Mouse (Mus musculus) myocyte (in vitro differentiated cells): ENCODE data around the gene Arl15. TPM values are rescaled to one million over a fixed set of nuclear protein-coding genes. Genes with fewer than 3 reads are reported as not detected.

ENCODE experiments used
- H3K27me3 ChIP-seq: one replicate; pipeline ENCODE4 v1.6.1; 2011; ENCODE audit not compliant: control insufficient read depth, insufficient read depth, insufficient read length
- H3K36me3 ChIP-seq: one replicate; pipeline ENCODE4 v1.6.1; 2011; ENCODE audit not compliant: control insufficient read depth, insufficient read depth
- H3K4me2 ChIP-seq: one replicate; pipeline ENCODE4 v1.6.1; 2011; ENCODE audit warnings: low read depth, control low read depth
- H3K4me3 ChIP-seq: one replicate; pipeline ENCODE4 v1.5.1; 2011; ENCODE audit warnings: mild to moderate bottlenecking, control low read depth, moderate library complexity
- H3K79me2 ChIP-seq: one replicate; pipeline ENCODE4 v1.6.1; 2011; ENCODE audit not compliant: control insufficient read depth, insufficient read depth
- H3ac ChIP-seq: one replicate; pipeline ENCODE4 v1.6.1; 2011; ENCODE audit not compliant: control insufficient read depth, insufficient read length
- CEBPB ChIP-seq: IDR thresholded peaks from 2 replicates; pipeline ENCODE4 v1.6.1; 2011; ENCODE audit warnings: mild to moderate bottlenecking, moderate library complexity; ENCODE audit not compliant: poor library complexity, insufficient read depth, severe bottlenecking
- E2F4 ChIP-seq: IDR thresholded peaks from one replicate; pipeline ENCODE4 v1.6.1; 2011; ENCODE audit warnings: mild to moderate bottlenecking, control low read depth, moderate library complexity; ENCODE audit not compliant: insufficient read depth
- MAX ChIP-seq: IDR thresholded peaks from one replicate; pipeline ENCODE4 v1.6.1; 2011; ENCODE audit warnings: low read depth, mild to moderate bottlenecking, control low read depth
- MYOD1 ChIP-seq, 3 experiments: IDR thresholded peaks; one replicate each; pipeline ENCODE4 v1.6.1; 2011; ENCODE audit warnings: control low read depth in 2 of 3, low read depth in 2 of 3, mild to moderate bottlenecking in 2 of 3, moderate library complexity in 1 of 3; ENCODE audit not compliant: insufficient read length in 2 of 3, control insufficient read depth in 1 of 3
- MYOG ChIP-seq, 3 experiments: IDR thresholded peaks; one replicate each; pipeline ENCODE4 v1.6.1; 2011; ENCODE audit warnings: control low read depth in 2 of 3, low read depth in 2 of 3, mild to moderate bottlenecking in 2 of 3; ENCODE audit not compliant: insufficient read length in 2 of 3, control insufficient read depth in 1 of 3, insufficient read depth in 1 of 3
- POLR2A ChIP-seq: IDR thresholded peaks from one replicate; pipeline ENCODE4 v1.6.1; 2011; ENCODE audit warnings: low read depth, mild to moderate bottlenecking, control low read depth, moderate library complexity; ENCODE audit not compliant: insufficient read length
- POLR2AphosphoS2 ChIP-seq: IDR thresholded peaks from one replicate; pipeline ENCODE4 v1.6.1; 2011; ENCODE audit warnings: low read depth, control low read depth; ENCODE audit not compliant: insufficient read length
- REST ChIP-seq: IDR thresholded peaks from one replicate; pipeline ENCODE4 v1.6.1; 2011; ENCODE audit warnings: mild to moderate bottlenecking, control low read depth, moderate library complexity; ENCODE audit not compliant: insufficient read depth, insufficient read length
- SRF ChIP-seq: IDR thresholded peaks from one replicate; pipeline ENCODE4 v1.6.1; 2011; ENCODE audit warnings: low read depth; ENCODE audit not compliant: control insufficient read depth, insufficient read length
- TCF12 ChIP-seq: IDR thresholded peaks from one replicate; pipeline ENCODE4 v1.6.1; 2011; ENCODE audit warnings: mild to moderate bottlenecking, control low read depth; ENCODE audit not compliant: poor library complexity, insufficient read depth, severe bottlenecking
- TCF3 ChIP-seq: IDR thresholded peaks from one replicate; pipeline ENCODE4 v1.6.1; 2011; ENCODE audit warnings: low read depth, control low read depth; ENCODE audit not compliant: insufficient read length
- USF1 ChIP-seq: IDR thresholded peaks from one replicate; pipeline ENCODE4 v1.6.1; 2011; ENCODE audit warnings: low read depth, mild to moderate bottlenecking, control low read depth, moderate library complexity
- polyA plus RNA-seq: library from polyadenylated mRNA; unstranded; fragments of >200 nt; fragmentation: generic; extraction: Trizol; gene quantifications from one replicate; pipeline ENCODE4 v1.2.1, GENCODE M21; 2012; ENCODE audit warnings: missing spikeins

The Arl15 gene
- polyA plus RNA-seq, 1 experiment = 11.1 TPM

DNA sequence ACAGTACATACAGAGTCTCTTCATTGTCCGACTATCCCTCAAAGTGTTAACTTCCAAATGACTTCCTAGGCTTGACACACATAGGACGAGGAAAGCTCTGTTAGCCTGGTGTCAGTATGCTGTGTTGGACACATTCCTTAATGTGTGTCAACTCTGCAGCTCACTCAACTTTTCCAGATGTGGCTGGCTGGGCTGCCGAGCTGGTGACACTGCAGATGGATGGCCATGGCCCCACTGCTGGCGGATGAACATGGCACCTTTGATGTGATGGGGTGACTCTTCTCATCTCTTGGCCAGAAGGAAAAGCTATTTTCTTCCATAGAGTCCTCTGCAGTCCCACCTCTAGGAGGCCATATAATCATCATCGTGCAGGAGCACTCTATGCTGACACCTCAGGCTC is 375.8 kb downstream of the Arl15 start:
- Histone ChIP-seq H3K4me3 (no peak overlapping the region), H3K36me3 (no peaks in the 10 kb centered on the region), H3K27me3 (no peaks in the 10 kb centered on the region), H3ac (no peak overlapping the region), H3K4me2 (no peak overlapping the region), H3K79me2 (no peaks in the 10 kb centered on the region)
- TF ChIP-seq E2F4 = no peak
- TF ChIP-seq MYOD1 (IDR thresholded peaks at IDR 0.05; ENCODE audit: control insufficient read depth in 1 of 3, insufficient read length in 2 of 3, low read depth in 2 of 3) = no peak
- TF ChIP-seq CEBPB = no peak

DNA sequence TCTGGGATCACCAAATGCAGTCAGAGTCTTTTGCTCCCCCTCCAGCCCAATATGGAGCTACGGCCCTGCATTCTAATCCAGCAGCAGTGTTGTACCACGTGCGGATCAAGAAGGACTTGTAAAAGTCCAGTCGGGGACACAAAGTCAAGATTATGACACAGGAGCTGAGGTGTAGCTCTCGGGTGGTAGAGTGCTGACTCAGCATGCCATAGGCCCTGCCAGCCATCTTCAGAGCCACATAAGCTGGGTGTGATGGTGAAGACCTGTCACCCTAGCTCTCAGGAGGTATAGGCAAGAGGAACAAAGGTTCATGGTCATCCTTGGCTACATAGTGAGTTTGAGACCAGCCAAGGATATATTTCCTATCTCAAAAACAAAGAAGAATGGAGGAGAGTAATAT is 377.2 kb downstream of the Arl15 start:
- Histone ChIP-seq H3K4me2 (no peak overlapping the region), H3K4me3 (no peak overlapping the region), H3K27me3 (no peaks in the 10 kb centered on the region), H3ac (no peak overlapping the region), H3K79me2 (no peaks in the 10 kb centered on the region), H3K36me3 (no peaks in the 10 kb centered on the region)
- TF ChIP-seq USF1 = no peak
- TF ChIP-seq E2F4 = no peak
- no peak for TF ChIP-seq TCF3
- no peak for TF ChIP-seq MYOD1 (IDR thresholded peaks at IDR 0.05; ENCODE audit: control insufficient read depth in 1 of 3, insufficient read length in 2 of 3, low read depth in 2 of 3)
- no peak for TF ChIP-seq SRF
- no peak for TF ChIP-seq POLR2A
- no peak for TF ChIP-seq MYOG (IDR thresholded peaks at IDR 0.05; ENCODE audit: control insufficient read depth in 1 of 3, insufficient read depth in 1 of 3, insufficient read length in 2 of 3, low read depth in 2 of 3)
- TF ChIP-seq POLR2AphosphoS2 = no peak
- TF ChIP-seq MAX = no peak
- TF ChIP-seq CEBPB = no peak

DNA sequence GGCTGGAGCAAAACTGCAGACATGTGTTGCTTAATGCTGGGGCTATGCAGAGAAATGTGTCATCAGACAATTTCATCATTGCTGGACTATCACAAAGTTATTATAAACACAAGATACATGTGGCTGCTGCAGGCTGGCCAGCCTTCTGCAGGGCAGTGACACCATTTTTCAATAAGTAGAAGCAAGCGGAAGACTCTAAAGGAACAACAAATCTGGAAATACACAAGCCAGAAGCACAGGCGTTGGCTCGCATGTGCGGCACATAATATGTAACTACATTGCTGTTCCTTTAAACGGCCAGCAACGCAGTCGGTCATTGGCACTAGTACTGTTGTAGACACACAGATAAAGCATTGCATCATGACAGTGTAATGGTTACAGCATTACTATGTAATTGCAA is 393.8 kb downstream of the Arl15 start:
- Histone ChIP-seq H3K36me3 (no peaks in the 10 kb centered on the region), H3K79me2 (no peaks in the 10 kb centered on the region), H3K27me3 (no peaks in the 10 kb centered on the region), H3K4me2 (no peak overlapping the region), H3ac (no peak overlapping the region), H3K4me3 (no peak overlapping the region)
- TF ChIP-seq POLR2A (no peak), SRF (no peak), POLR2AphosphoS2 (no peak), E2F4 (no peak), USF1 (no peak), CEBPB (no peak), MYOD1 (IDR thresholded peaks at IDR 0.05; ENCODE audit: control insufficient read depth in 1 of 3, insufficient read length in 2 of 3, low read depth in 2 of 3) (no peak), REST (no peak), MAX (no peak), TCF3 (no peak), TCF12 (no peak), MYOG (IDR thresholded peaks at IDR 0.05; ENCODE audit: control insufficient read depth in 1 of 3, insufficient read depth in 1 of 3, insufficient read length in 2 of 3, low read depth in 2 of 3) (no peak)

GRCm38 (mm10) chr13:114188801-114189200 is 394.5 kb downstream of the Arl15 start:
- TF ChIP-seq E2F4 (no peak), MYOG (IDR thresholded peaks at IDR 0.05; ENCODE audit: control insufficient read depth in 1 of 3, insufficient read depth in 1 of 3, insufficient read length in 2 of 3, low read depth in 2 of 3) (no peak), TCF3 (no peak), MYOD1 (IDR thresholded peaks at IDR 0.05; ENCODE audit: control insufficient read depth in 1 of 3, insufficient read length in 2 of 3, low read depth in 2 of 3) (no peak), MAX (no peak), CEBPB (no peak), REST (no peak), SRF (no peak)
- no peaks in the 10 kb centered on the region for H3K79me2 ChIP-seq
- H3K4me2 ChIP-seq = no peak overlapping the region
- no peaks in the 10 kb centered on the region for H3K36me3 ChIP-seq
- H3K27me3 ChIP-seq = no peaks in the 10 kb centered on the region
- no peak overlapping the region for H3K4me3 ChIP-seq
- H3ac ChIP-seq = no peak overlapping the region

DNA sequence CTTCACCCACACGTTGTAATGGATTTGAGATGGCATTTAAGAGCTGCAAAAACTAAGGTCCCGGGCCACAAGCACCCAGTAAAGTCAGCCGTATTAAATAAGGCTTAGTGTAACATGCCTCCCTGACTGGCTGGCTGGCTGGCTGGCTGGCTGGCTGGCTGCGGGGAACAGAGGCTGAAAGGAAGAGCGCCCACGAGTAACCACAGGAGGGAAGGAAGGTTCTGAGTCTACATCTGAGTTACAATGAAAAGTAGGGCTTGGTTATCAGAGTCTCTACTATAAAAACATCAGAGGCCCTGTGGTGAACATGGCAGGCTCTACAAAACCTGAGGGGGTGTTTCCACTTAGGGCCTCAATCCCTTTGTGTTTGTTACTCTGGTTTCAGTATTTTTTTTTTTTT is 395.1 kb downstream of the Arl15 start:
- H3ac ChIP-seq = no peak overlapping the region
- H3K4me2 ChIP-seq = no peak overlapping the region
- H3K4me3 ChIP-seq = no peak overlapping the region
- H3K27me3 ChIP-seq = no peaks in the 10 kb centered on the region
- no peaks in the 10 kb centered on the region for H3K79me2 ChIP-seq
- no peak for TF ChIP-seq E2F4
- TF ChIP-seq CEBPB = no peak
- no peak for TF ChIP-seq USF1
- TF ChIP-seq REST = no peak
- TF ChIP-seq POLR2A = no peak
- TF ChIP-seq POLR2AphosphoS2 = no peak
- TF ChIP-seq TCF3 = no peak
- TF ChIP-seq TCF12 = no peak
- TF ChIP-seq MAX = no peak
- no peak for TF ChIP-seq MYOG (IDR thresholded peaks at IDR 0.05; ENCODE audit: control insufficient read depth in 1 of 3, insufficient read depth in 1 of 3, insufficient read length in 2 of 3, low read depth in 2 of 3)
- no peak for TF ChIP-seq SRF
- TF ChIP-seq MYOD1 (IDR thresholded peaks at IDR 0.05; ENCODE audit: control insufficient read depth in 1 of 3, insufficient read length in 2 of 3, low read depth in 2 of 3) = no peak
- no peaks in the 10 kb centered on the region for H3K36me3 ChIP-seq
